Mouse (Mus musculus) C2C12 (cell line): Measurements from ENCODE around the gene Flcn.

Experiments used
- CEBPB ChIP-seq: IDR thresholded peaks from one replicate; pipeline ENCODE4 v1.6.1; 2011; ENCODE audit warnings: low read depth, mild to moderate bottlenecking, control low read depth, moderate library complexity
- CTCF ChIP-seq: IDR thresholded peaks from one replicate; pipeline ENCODE4 v1.5.1; 2011; ENCODE audit not compliant: control insufficient read depth, insufficient read depth, insufficient read length
- FOSL1 ChIP-seq: IDR thresholded peaks from one replicate; pipeline ENCODE4 v1.8.0; 2011; ENCODE audit warnings: mild to moderate bottlenecking, low read length; ENCODE audit not compliant: poor library complexity, insufficient read depth, severe bottlenecking
- MAX ChIP-seq: IDR thresholded peaks from one replicate; pipeline ENCODE4 v1.6.1; 2011; ENCODE audit warnings: mild to moderate bottlenecking, control low read depth
- MYOD1 ChIP-seq: IDR thresholded peaks from one replicate; pipeline ENCODE4 v1.6.1; 2011; ENCODE audit warnings: low read depth; ENCODE audit not compliant: control insufficient read depth, insufficient read length
- MYOG ChIP-seq: IDR thresholded peaks from one replicate; pipeline ENCODE4 v1.6.1; 2011; ENCODE audit not compliant: control insufficient read depth, insufficient read length; ENCODE audit errors: extremely low read depth
- USF1 ChIP-seq: IDR thresholded peaks from one replicate; pipeline ENCODE4 v1.6.1; 2011; ENCODE audit warnings: low read depth, mild to moderate bottlenecking, control low read depth, moderate library complexity

GRCm38 (mm10) chr11:59838426-59838825 is 28.6 kb upstream of the Flcn start:
- TF ChIP-seq FOSL1 (no peak), CEBPB (no peak), CTCF (no peak), MAX (no peak), MYOG (no peak), USF1 (no peak), MYOD1 (no peak)
